In the genomic region with DNA sequence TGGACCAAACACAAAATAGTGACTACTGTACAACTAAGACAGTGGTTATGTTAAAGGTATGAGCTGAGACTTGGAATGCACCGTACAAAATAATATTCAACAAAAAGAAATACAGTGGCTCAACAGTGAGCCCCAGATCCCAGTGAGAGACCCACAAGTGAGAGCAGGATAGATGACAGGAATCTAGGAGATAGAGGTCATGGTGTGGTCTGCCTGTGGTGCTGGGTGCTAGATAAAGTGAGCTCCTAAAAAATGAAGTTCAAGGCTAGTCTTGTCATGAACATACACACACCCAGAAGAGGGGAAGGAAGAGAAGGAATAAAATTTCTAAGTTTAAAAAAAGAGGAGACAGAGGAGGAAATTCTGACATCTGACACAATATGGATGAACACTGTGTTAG, we compare ENCODE assay signal across 15 mouse cellular contexts.
"Had no signal": no experiment of that assay in that cellular context is flagged by ENCODE, and none has a peak within 500 bp of the region (broad histone marks: within the 10 kb centered on the region; RNA-seq: fewer than 3 reads in every experiment).

No protein-coding gene starts in this region.

- H3K4me2 ChIP-seq: limb, embryonic 15.5 days; lung, embryonic 14.5 days; midbrain, embryonic 12.5 days had no signal

- H3K27me3 ChIP-seq: limb, embryonic 15.5 days; megakaryocyte, embryonic 14.5 days had no signal

- H3K4me3 ChIP-seq: left cerebral cortex, adult 2 months; limb, embryonic 15.5 days; megakaryocyte, embryonic 14.5 days; midbrain, embryonic 12.5 days; myocyte had no signal

- H3K36me3 ChIP-seq: limb, embryonic 15.5 days; midbrain, embryonic 12.5 days had no signal

- ATAC-seq: intestine, postnatal 0 days had no signal

- H3K27ac ChIP-seq: left cerebral cortex, adult 2 months; limb, embryonic 15.5 days; macrophage; midbrain, embryonic 12.5 days had no signal

- DNase-seq: kidney, adult 8-10 months; kidney, postnatal 25 days; lung, embryonic 14.5 days; lung, postnatal 10 days; retina, postnatal 1 day; right cerebral cortex, postnatal 4 days; spleen, adult 18-20 months; thymus, postnatal 4 days had no signal

- H3K9me3 ChIP-seq: limb, embryonic 15.5 days; midbrain, embryonic 12.5 days had no signal

- H3K9ac ChIP-seq: limb, embryonic 15.5 days; lung, embryonic 14.5 days; midbrain, embryonic 12.5 days had no signal
